Mouse (Mus musculus) heart, embryonic 14.5 days (tissue): ENCODE measurements around the gene Taf15. TPM values are rescaled to one million over a fixed set of nuclear protein-coding genes. Genes with fewer than 3 reads are reported as not detected.

Experiments
- ATAC-seq: fragments of 200-750 bp; cut with Nextera tagmentation; 2 replicates; pipeline ENCODE4 v1.8.0; 2017; ENCODE audit warnings: low read depth, moderate TSS enrichment; ENCODE audit not compliant: insufficient number of reproducible peaks, insufficient read depth, low FRiP score
- H3K27ac ChIP-seq, 2 experiments: fragments of 200-500 bp in 1 of 2; fragments of 300-500 bp in 1 of 2; sonication (generic) in 1 of 2; replicated peaks in 1 of 2; 2 replicates each; pipeline ENCODE4 v1.5.1; 2012 to 2014; ENCODE audit warnings: low read depth in 2 of 2, low read length in 2 of 2, control low read depth in 1 of 2, mild to moderate bottlenecking in 1 of 2, mixed read lengths in 1 of 2; ENCODE audit not compliant: control insufficient read depth in 1 of 2, insufficient read depth in 1 of 2
- H3K27me3 ChIP-seq: fragments of 300-500 bp; sonication (generic); 2 replicates; pipeline ENCODE4 v1.6.1; 2014; ENCODE audit warnings: mild to moderate bottlenecking, low read length, control low read depth; ENCODE audit not compliant: control insufficient read depth, insufficient read depth
- H3K36me3 ChIP-seq: fragments of 300-500 bp; sonication (generic); 2 replicates; pipeline ENCODE4 v1.6.1; 2014; ENCODE audit warnings: mild to moderate bottlenecking, control low read depth, low read length, mixed read lengths; ENCODE audit not compliant: control insufficient read depth, insufficient read depth
- H3K4me1 ChIP-seq, 2 experiments: fragments of 200-500 bp in 1 of 2; fragments of 300-500 bp in 1 of 2; sonication (generic) in 1 of 2; 2 replicates each; pipeline ENCODE4 v1.6.1; 2012 to 2014; ENCODE audit warnings: low read length in 2 of 2, control low read depth in 1 of 2, mixed read lengths in 1 of 2; ENCODE audit not compliant: control insufficient read depth in 2 of 2, insufficient read depth in 2 of 2
- H3K4me2 ChIP-seq: fragments of 300-500 bp; sonication (generic); 2 replicates; pipeline ENCODE4 v1.6.1; 2014; ENCODE audit warnings: mild to moderate bottlenecking, low read length
- H3K4me3 ChIP-seq, 2 experiments: fragments of 200-500 bp in 1 of 2; fragments of 300-500 bp in 1 of 2; sonication (generic) in 1 of 2; 2 replicates each; pipeline ENCODE4 v1.5.1; 2012 to 2014; ENCODE audit warnings: low read length in 2 of 2, mild to moderate bottlenecking in 2 of 2, control low read depth in 1 of 2, low read depth in 1 of 2, moderate library complexity in 1 of 2; ENCODE audit not compliant: control insufficient read depth in 1 of 2, insufficient read depth in 1 of 2
- H3K9ac ChIP-seq: fragments of 300-500 bp; sonication (generic); 2 replicates; pipeline ENCODE4 v1.6.1; 2014; ENCODE audit warnings: mild to moderate bottlenecking, low read length
- H3K9me3 ChIP-seq: fragments of 300-500 bp; sonication (generic); 2 replicates; pipeline ENCODE4 v1.6.1; 2016; ENCODE audit warnings: low read length, control low read depth; ENCODE audit not compliant: control insufficient read depth
- WGBS: fragments of 180-500 bp; shearing (Covaris S2); extraction: QIAGEN DNeasy Blood & Tissue Kit; methylation state at CpG from one replicate; pipeline ENCODE4 v1.1.7; 2014; 5-methylcytosine and 5-hydroxymethylcytosine counted together
- polyA plus RNA-seq: library from polyadenylated mRNA; unstranded; fragments of >200 nt; fragmentation: Nextera tagmentation; extraction: Ambion mirVana; gene quantifications from 2 replicates; pipeline ENCODE4 v1.2.1, GENCODE M21; 2014

The Taf15 gene
- polyA plus RNA-seq, 1 experiment from 2014 or later, result 12.8 TPM

- WGBS, result under 1% methylated on average over 66 of the region's 75 CpGs
- Histone ChIP-seq H3K36me3 (no peaks in the 10 kb centered on the region), H3K4me3 (peak overlapping the region; percentile 61 to 68), H3K4me1 (peaks cover 22 to 40% of the 10 kb centered on the region in 2 experiments), H3K9me3 (no peaks in the 10 kb centered on the region), H3K4me2 (peak overlapping the region; percentile 95), H3K27ac (peak overlapping the region; percentile 69 to 79), H3K27me3 (peaks cover 32% of the 10 kb centered on the region), H3K9ac (peak overlapping the region; percentile 74)
- peak; percentile 88 for ATAC-seq
These were observed 32.5 kb upstream of the Taf15 start for GRCm38 (mm10) chr11:83440081-83441064.

- peaks cover 22 to 40% of the 10 kb centered on the region in 2 experiments for H3K4me1 ChIP-seq
- H3K36me3 ChIP-seq, result no peaks in the 10 kb centered on the region
- peak overlapping the region; percentile 61 to 68 for H3K4me3 ChIP-seq
- WGBS, result 24% methylated on average over 7 of the region's 7 CpGs
- H3K4me2 ChIP-seq, result peak overlapping the region; percentile 95
- peak overlapping the region; percentile 69 to 79 for H3K27ac ChIP-seq
- peak overlapping the region; percentile 74 for H3K9ac ChIP-seq
- no peak for ATAC-seq
- no peaks in the 10 kb centered on the region for H3K9me3 ChIP-seq
- H3K27me3 ChIP-seq, result peaks cover 40% of the 10 kb centered on the region
These were observed 31.7 kb upstream of the Taf15 start for GRCm38 (mm10) chr11:83441235-83441634.

- H3K9ac ChIP-seq, result 0 out of 2 replicates have a peak overlapping the region, but pooled peaks have one; percentile 36
- 14% methylated on average over 29 of the region's 29 CpGs for WGBS
- ATAC-seq, result no peak
- peak overlapping the region; percentile 7; a peak in 3 of 4 replicates for H3K4me3 ChIP-seq
- no peaks in the 10 kb centered on the region for H3K9me3 ChIP-seq
- H3K4me1 ChIP-seq, result peaks cover 28 to 51% of the 10 kb centered on the region in 2 experiments
- H3K36me3 ChIP-seq, result no peaks in the 10 kb centered on the region
- peak overlapping the region; percentile 53 for H3K4me2 ChIP-seq
- peaks cover 41% of the 10 kb centered on the region for H3K27me3 ChIP-seq
- no peak overlapping the region for H3K27ac ChIP-seq
These were observed 30.2 kb upstream of the Taf15 start for GRCm38 (mm10) chr11:83442596-83443267.

GRCm38 (mm10) chr11:83443824-83444223, 29.1 kb upstream of the Taf15 start:
- Histone ChIP-seq H3K27me3 (peaks cover 41% of the 10 kb centered on the region), H3K36me3 (no peaks in the 10 kb centered on the region), H3K27ac (no peak overlapping the region), H3K9me3 (no peaks in the 10 kb centered on the region), H3K4me1 (peaks cover 38 to 62% of the 10 kb centered on the region in 2 experiments), H3K4me2 (0 out of 2 replicates have a peak overlapping the region, but pooled peaks have one; percentile 58), H3K4me3 (no peak overlapping the region), H3K9ac (no peak overlapping the region)
- no peak for ATAC-seq
- 3% methylated on average over 7 of the region's 7 CpGs for WGBS

GRCm38 (mm10) chr11:83445001-83445400, 27.9 kb upstream of the Taf15 start:
- Histone ChIP-seq H3K27me3 (peaks cover 41% of the 10 kb centered on the region), H3K4me1 (peaks cover 49 to 73% of the 10 kb centered on the region in 2 experiments), H3K27ac (no peak overlapping the region), H3K4me2 (peak overlapping the region; percentile 58), H3K4me3 (peak overlapping the region; percentile 18 to 30), H3K9me3 (no peaks in the 10 kb centered on the region), H3K36me3 (no peaks in the 10 kb centered on the region), H3K9ac (peak overlapping the region; percentile 6; the same call in 1 of the 2 replicates)
- WGBS, result 22% methylated on average over 19 of the region's 19 CpGs
- ATAC-seq, result no peak

GRCm38 (mm10) chr11:83447612-83448011, 25.3 kb upstream of the Taf15 start:
- no peak overlapping the region for H3K4me2 ChIP-seq
- peaks cover 28% of the 10 kb centered on the region; the same call in 1 of the 2 replicates for H3K27me3 ChIP-seq
- WGBS, result 75% methylated on average over 10 of the region's 10 CpGs
- H3K9me3 ChIP-seq, result no peaks in the 10 kb centered on the region
- peak overlapping the region in 1 of 2 experiments; percentile 69; a peak in 1 of 4 replicates for H3K27ac ChIP-seq
- no peak overlapping the region for H3K9ac ChIP-seq
- ATAC-seq, result no peak
- no peaks in the 10 kb centered on the region for H3K36me3 ChIP-seq
- H3K4me3 ChIP-seq, result no peak overlapping the region
- peaks cover 39 to 56% of the 10 kb centered on the region in 2 experiments for H3K4me1 ChIP-seq
